Mouse (Mus musculus): ENCODE results near the gene Ap1m2.
"Not testable (repeated sequence)": the region's sequence is repeated elsewhere in the genome, so short reads cannot be mapped to it uniquely, and the experiment has no call there.

Gene Ap1m2

DNA sequence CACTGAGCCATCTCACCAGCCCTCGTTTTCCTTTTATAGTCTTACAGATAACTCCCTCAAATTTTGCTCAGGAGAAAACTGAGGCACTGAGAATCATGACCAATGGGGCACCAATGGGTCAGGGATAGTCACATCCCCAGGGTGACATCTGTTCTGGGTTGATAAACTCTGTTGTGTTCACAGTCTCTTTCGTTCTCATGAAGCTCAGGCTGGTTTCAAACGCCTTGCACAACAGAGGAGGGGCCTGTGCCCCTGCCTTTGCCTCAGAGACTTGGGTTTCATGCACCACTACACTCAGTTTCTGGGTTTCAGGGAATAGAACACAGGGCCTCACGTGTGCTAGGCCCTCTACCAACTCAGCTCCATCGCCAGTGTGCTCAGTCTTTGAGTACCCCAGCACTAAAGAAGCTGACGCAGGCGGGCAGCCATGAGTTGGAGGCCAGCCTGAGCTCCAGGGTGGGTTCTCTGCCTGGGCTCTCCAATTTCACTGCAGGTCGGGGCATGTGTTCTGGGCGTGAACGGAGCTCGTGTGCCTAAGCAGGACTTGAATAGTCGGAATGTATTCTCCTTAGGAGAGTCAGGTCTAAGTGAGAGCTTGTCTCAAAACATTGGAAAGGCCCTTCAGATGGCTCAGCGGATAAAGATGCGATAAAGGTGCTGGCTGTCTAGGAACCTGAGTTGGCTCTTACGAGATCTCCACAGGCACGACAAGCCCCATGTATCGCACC, 47.7 kb downstream of the Ap1m2 start:
- in situ Hi-C loops (cut with MboI, MseI) = no loop called here

DNA sequence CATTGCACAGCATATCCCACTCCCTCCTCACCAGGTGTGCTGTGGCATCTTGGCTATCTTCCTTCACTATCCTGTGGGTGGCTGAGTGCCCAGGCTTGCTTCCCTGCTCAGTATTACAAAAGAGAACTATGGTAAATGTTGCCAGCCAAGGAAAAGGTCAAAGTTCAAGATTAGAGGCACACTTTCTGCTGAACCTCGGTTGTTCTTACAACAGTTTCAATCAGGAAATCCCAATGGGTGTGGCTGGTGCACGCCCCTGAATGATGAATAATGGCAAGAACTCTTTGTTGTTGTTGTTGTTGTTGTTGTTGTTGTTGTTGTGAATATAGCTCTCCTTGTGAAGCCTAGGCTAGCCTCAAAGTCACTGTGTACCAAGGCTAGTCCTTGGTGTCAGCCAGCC, 50.3 kb downstream of the Ap1m2 start:
- in situ Hi-C loops (cut with MboI, MseI) = no loop called here

DNA sequence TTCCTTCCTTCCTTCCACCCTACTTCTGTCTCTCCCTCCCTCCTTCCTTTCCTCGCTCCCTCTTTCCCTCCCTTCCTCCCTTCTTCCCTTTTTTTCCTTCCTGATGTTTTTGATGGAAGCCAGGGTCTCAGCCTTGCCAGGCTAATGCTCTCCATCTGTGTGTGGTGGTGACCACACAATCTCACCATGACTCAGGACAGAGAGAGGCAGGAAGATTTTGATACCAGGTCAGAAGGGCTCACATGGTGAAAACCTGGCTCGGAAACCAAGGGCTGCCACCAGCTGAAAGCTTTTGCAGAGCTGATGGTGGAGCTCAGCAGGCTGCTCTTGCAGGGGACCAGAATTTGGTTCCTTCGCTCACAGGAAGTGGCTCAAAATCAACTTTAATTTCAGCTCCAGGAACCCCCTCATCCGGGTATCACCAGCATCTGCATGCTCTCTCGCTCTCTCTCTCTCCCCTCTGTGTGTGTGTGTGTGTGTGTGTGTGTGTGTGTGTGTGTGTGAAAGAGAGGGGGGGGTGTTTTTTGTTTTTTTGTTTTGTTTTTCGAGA, 51.6 kb downstream of the Ap1m2 start:
- in situ Hi-C loops (cut with MboI, MseI) = no loop called here

DNA sequence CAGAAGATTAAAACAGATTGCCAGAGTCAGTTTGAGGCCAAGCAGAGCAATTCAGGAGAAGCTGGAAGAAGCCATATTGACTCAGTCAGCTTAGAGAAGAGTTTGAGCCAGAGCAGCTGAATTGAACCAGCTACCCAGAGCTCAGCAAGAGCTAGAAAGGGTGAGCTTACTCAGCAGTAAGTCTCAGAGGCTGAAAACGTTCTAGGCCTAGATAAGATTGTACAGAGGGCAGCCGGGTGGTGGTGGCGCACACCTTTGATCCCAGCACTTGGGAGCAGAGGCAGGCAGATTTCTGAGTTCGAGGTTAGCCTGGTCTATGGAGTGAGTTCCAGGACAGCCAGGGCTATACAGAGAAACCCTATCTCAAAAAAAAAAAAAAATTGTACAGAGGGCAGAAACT, 55.8 kb downstream of the Ap1m2 start:
- in situ Hi-C loops (cut with MboI, MseI) = not testable (repeated sequence)

DNA sequence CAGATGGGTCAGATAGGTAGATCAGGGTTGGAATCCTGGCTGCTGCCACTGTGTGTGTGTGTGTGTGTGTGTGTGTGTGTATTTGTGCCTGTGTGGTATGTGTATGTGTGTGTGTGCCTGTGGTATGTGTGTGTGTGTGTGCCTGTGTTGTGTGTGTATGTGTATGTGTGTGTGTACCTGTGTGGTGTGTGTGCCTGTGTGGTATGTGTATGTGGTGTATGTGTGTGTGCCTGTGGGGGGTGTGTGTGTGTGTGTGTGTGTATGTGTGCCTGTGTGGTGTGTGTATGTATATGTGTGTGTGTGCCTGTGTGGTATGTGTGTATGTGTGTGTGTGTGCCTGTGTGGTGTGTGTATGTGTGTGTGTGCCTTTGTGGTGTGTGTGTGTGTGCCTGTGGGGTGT, 57.4 kb downstream of the Ap1m2 start:
- in situ Hi-C loops (cut with MboI, MseI) = no loop called here

DNA sequence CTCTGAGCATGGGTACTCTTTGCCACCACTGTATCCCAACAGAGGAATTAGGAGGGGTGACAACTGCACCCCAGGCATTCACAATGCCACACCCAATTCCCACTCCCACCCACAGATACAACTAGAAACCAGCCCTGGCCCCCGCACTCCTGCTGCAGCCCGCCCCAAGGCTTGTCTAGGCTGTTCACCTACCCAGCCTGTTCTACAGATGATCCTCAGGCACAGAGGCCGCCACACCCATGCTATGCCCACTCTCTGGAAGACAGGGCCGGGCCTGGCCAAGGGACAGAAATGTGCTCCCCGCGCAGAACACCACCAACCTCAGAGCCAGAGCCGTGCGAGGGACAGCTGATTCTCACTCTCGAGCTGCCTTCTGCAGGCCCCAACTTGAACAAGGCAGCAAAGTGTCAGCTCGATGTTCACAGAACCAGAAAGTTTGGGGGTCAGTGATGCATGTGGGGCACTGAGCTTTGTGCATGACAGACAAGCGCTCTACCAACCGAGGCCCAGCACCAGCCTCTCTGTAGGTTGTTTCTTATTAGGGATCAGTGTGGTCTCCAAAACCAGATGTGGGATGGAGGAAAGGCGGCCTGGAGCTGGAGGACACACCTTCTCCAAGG, 60.9 kb downstream of the Ap1m2 start:
- in situ Hi-C loops (cut with MboI, MseI) = no loop called here

DNA sequence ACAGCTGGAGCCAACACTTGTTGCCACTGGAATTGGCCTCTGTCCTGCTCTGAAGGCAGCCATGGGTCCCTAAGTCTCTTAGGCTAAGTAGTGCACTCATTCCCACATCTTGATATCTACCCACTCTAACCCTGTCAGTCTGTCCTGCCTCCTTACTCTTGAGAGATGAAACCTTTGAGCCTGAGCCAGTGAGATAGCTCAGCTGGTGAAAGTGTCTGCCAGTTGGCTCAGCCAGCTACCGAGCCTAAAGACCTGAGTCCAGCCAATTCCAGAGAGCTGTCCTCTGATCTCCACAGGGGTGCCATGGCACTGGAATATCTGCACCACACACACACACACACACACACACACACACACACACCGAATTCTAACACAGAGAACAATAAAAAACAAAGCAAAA, 61.6 kb downstream of the Ap1m2 start:
- in situ Hi-C loops (cut with MboI, MseI) = no loop called here

DNA sequence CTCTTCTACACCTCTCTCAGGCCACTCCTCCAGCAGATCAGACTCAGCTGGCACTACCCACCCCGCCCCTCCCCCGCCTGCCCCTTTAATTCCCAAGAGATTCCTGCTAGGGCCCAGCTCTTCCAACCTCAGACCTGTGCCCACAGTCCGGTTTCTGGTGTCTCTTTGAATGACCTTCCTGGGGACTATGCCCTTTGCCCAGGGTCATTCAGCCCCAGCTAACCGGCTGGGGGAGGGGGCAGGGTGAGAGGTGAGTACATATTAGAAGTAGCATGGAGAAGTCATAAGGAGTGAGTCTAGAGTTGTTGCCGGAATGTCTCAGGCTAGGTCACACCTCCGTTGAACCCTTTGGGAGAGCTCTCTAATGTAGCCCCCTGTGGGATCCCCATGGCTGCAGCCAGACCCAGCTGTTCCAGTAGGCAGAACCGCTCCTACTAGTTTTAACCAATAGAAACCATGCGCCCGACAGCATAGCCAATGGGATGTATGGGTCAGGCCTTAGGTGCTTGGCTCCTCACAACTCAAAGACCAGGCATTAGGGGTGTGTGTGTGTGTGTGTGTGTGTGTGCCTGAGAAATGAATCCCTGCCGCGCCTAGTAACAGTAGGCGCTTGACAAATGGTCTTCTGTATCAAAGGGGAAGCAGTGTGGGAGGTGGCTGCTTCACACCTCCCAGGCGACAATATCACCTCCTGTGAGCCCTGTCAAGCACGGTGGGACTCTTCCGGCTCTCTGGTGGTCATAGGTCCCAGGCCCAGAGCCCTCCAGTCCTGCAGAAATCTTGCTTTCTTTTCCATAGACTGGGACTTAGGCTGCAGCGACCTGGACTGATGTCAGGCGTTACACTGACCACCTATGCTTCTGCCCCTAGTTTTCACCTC, 62.3 kb downstream of the Ap1m2 start:
- in situ Hi-C loops (cut with MboI, MseI) = no loop called here

DNA sequence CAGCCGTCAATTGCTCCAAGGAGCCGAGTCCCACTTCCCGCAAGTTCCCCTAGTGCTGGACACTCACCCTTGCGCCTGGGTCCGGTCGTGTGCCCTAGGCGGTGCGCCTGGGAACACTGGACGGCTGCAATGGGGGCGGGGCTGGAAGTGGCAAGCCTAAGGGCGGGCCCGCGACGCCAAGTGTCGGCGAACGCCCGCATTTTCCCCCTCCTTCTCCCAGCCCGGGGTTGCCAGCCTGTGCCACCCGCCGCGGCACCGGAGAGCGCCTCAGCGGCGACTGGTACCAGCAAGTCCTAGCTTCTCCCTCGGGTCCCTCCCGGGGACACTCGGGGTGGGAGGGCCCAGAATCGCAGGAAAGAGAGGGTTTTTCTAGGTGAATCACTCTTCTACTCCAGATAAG, 63.8 kb downstream of the Ap1m2 start, which contains the start of gene S1pr5:
TSS of gene S1pr5 (minus strand) at position 118 of the 400 bp plus-strand sequence.
- in situ Hi-C loops (cut with MboI, MseI) = no loop called here

DNA sequence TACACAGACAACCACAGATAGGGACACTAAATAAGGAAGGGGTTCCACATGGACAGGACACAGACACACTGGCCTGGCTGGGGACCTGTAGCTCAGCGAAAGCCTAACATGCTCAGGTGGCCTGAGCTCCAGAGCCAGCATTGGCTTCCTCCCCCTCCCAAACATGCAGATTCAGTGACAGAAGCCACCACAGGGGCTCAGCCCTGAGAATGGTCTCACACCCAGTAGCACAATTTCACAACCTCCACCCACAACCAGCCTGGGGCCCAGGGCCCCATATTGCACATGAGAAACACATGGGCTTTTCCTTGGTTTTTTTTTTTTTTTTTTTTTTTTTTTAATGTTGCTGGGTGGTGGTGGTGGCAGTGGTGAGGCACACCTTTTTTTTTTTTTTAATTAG, 65.8 kb downstream of the Ap1m2 start:
- in situ Hi-C loops (cut with MboI, MseI) = no loop called here

DNA sequence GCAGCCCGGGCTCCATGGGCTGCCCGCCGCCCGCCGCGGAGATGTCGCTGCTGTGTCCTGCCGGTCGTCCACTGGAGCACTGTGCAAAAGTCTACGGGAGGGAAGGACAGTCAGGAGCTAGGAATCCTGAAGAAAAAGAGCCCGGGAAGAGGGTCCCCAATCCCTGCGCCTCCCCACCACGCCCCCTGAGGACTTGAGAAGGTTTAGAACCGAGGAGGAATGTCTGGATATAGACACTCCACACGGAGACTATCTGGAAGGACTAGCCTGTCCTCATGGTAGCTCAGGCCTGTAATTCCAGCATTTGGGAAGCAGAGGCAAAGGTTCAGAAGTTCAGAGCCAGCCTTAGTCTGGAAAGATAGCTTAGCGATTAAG, 67.0 kb downstream of the Ap1m2 start:
- in situ Hi-C loops (cut with MboI, MseI) = no loop called here

DNA sequence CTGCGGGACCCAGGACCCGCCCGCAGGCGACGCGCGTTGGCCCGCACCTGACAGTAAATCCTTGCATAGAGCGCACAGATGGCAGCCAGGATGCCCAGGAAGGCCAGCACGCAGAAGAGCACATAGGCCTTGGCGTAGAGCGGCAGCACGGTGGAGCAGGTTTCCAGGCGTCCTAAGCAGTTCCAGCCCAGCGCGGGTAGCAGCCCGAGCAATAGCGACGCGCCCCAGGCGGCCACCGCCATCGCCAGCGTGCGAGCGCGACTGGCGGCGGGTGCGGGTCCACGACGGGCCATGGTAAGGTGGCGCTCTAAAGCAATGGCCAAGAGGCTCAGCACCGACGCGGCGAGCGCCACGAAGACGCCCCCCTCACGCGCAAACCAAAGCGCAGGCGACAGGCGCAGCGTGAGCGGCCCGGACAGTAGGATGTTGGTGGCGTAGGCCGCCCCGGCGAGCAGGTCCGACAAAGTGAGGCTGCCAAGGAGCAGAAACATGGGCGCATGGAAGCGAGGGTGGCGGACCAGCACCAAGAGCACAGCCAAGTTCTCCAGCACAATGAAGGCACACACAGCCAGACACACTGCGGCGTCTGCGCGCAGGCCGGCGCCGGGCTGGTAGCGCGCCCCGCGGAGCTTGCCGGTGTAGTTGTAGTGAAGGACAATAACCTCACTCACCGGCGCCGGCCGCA, 67.6 kb downstream of the Ap1m2 start:
- in situ Hi-C loops (cut with MboI, MseI) = no loop called here

Measured in T-helper 2 cell (primary cell).